ENCODE assay signal across 14 mouse cellular contexts in genomic region chr12:35770387-35771024, GRCm38 (mm10).
A peak's percentile ranks its signal among the peaks of the same experiment; 100 is the strongest.
DNase-seq lines count a peak whose midpoint lies in the region.
"Had no signal": no experiment of that assay in that cellular context is flagged by ENCODE, and none has a peak within 500 bp of the region (broad histone marks: within the 10 kb centered on the region; RNA-seq: fewer than 3 reads in every experiment).

No protein-coding gene starts in this region.

- peak; percentile 4 for DNase-seq in testis, postnatal 14 days (ENCODE audit: low spot score)
- DNase-seq in testis, postnatal 10 days (ENCODE audit: low spot score) = no peak
- peak; percentile 48 for DNase-seq in Muller cell, postnatal 12 days (ENCODE audit: inconsistent ontology term)
- DNase-seq in induced T-regulatory cell, adult 2 months (ENCODE audit: low read depth) = peak; percentile 61
- DNase-seq in thymus, postnatal 4 days = peak; percentile 16
- DNase-seq in cerebellum, adult 11-12 months = no peak
- no peak for DNase-seq in kidney, adult 11 months
- DNase-seq: adrenal gland, adult 2 months; cerebellum, postnatal 10 days; heart, postnatal 10 days; kidney, postnatal 4 days; layer of hippocampus, adult 9-11 months; lung, postnatal 10 days; retina, postnatal 1 day had no signal

Comparison
In these comparisons a context has a peak if more than half of its experiments do, and no peak if none do; other contexts are left out.
1. DNase-seq: peak in testis, postnatal 14 days (single experiment), Muller cell, postnatal 12 days (single experiment), induced T-regulatory cell, adult 2 months (single experiment) and thymus, postnatal 4 days (single experiment); none in testis, postnatal 10 days (single experiment), cerebellum, adult 11-12 months (single experiment) and kidney, adult 11 months (single experiment).